24 mouse cellular contexts compared by ENCODE assay signal in the genomic region with DNA sequence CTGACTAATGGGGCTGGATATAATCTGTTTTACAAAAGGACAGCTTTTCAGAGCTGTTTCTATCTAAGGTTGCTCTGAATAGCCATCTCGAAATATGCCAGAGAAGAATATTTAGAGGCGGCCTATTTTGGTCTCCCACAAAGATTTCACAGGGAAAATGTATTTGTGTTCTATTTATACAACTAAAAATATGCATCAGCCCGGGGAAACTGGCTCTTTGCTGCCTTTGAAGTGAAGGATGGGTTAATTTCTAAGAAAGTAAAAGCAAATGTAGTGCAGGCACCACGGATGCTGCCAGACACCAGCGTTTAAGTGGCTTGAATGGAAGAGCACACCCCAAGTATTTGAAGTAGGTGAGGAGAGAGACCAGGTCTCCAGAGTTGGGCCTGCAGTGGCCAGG. TPM values are rescaled to one million over a fixed set of nuclear protein-coding genes. Genes with fewer than 3 reads are reported as not detected.
DNase-seq lines count a peak whose midpoint lies in the region; ATAC-seq and TF ChIP-seq lines count a peak whose summit lies in the region.
"Had no signal": no experiment of that assay in that cellular context is flagged by ENCODE, and none has a peak within 500 bp of the region (broad histone marks: within the 10 kb centered on the region; RNA-seq: fewer than 3 reads in every experiment).

No protein-coding gene starts in this region.

- H3K4me3 ChIP-seq in liver, embryonic 13.5 days (replicated peaks): no peak overlapping the region
- no peak overlapping the region for H3K4me3 ChIP-seq in liver, embryonic 12.5 days
- peak overlapping the region; percentile 85 for H3K4me3 ChIP-seq in E14TG2a.4 (replicated peaks; ENCODE audit: low read length)
- H3K4me3 ChIP-seq in cortical plate, adult 2 months (ENCODE audit: insufficient read depth, low read length): no peak overlapping the region
- H3K4me3 ChIP-seq: embryonic facial prominence, embryonic 15.5 days; erythroblast, embryonic 14.5 days; forebrain, embryonic 10.5 days; forebrain, embryonic 15.5 days; heart, embryonic 10.5 days; hindbrain, embryonic 12.5 days had no signal

- no peaks in the 10 kb centered on the region for H3K4me1 ChIP-seq in liver, embryonic 13.5 days (replicated peaks)
- no peaks in the 10 kb centered on the region for H3K4me1 ChIP-seq in liver, embryonic 12.5 days
- peaks cover 73% of the 10 kb centered on the region for H3K4me1 ChIP-seq in E14TG2a.4 (replicated peaks; ENCODE audit: low read depth, low read length)
- H3K4me1 ChIP-seq in cortical plate, adult 2 months (ENCODE audit: control insufficient read depth, insufficient read depth, low read length): peaks cover 7% of the 10 kb centered on the region
- H3K4me1 ChIP-seq: embryonic facial prominence, embryonic 15.5 days; forebrain, embryonic 10.5 days; forebrain, embryonic 15.5 days; heart, embryonic 10.5 days; hindbrain, embryonic 12.5 days had no signal

- peaks cover 19% of the 10 kb centered on the region for H3K36me3 ChIP-seq in liver, embryonic 13.5 days
- peaks cover 32% of the 10 kb centered on the region for H3K36me3 ChIP-seq in liver, embryonic 12.5 days
- peaks cover 68% of the 10 kb centered on the region for H3K36me3 ChIP-seq in E14TG2a.4 (ENCODE audit: insufficient read depth, low read length)
- H3K36me3 ChIP-seq: embryonic facial prominence, embryonic 15.5 days; forebrain, embryonic 10.5 days; forebrain, embryonic 15.5 days; hindbrain, embryonic 12.5 days had no signal

- no peak overlapping the region for H3K4me2 ChIP-seq in liver, embryonic 13.5 days
- no peak overlapping the region for H3K4me2 ChIP-seq in liver, embryonic 12.5 days
- H3K4me2 ChIP-seq: embryonic facial prominence, embryonic 15.5 days; forebrain, embryonic 15.5 days; hindbrain, embryonic 12.5 days had no signal

- no peak for DNase-seq in frontal cortex, postnatal 25 days (ENCODE audit: low spot score in 2 of 2)
- no peak for DNase-seq in liver, embryonic 13.5 days
- DNase-seq in adrenal gland, postnatal 4 days (ENCODE audit: low spot score in 2 of 2): no peak
- no peak for DNase-seq in B cell, adult 2 months
- DNase-seq: adrenal gland, postnatal 14 days; cerebellum, adult 2 months; cerebellum, postnatal 10 days; embryo, embryonic 11 days; gastrocnemius, postnatal 10 days; heart, adult 18-20 months; heart, postnatal 10 days; heart, postnatal 4 days had no signal

- no peaks in the 10 kb centered on the region for H3K27me3 ChIP-seq in liver, embryonic 13.5 days
- no peaks in the 10 kb centered on the region for H3K27me3 ChIP-seq in liver, embryonic 12.5 days (replicated peaks)
- no peaks in the 10 kb centered on the region for H3K27me3 ChIP-seq in E14TG2a.4 (ENCODE audit: insufficient read depth, low read length)
- H3K27me3 ChIP-seq: CH12.LX; embryonic facial prominence, embryonic 15.5 days; forebrain, embryonic 15.5 days; hindbrain, embryonic 12.5 days had no signal

- no peak overlapping the region for H3K9ac ChIP-seq in liver, embryonic 13.5 days
- H3K9ac ChIP-seq in liver, embryonic 12.5 days: no peak overlapping the region
- H3K9ac ChIP-seq: embryonic facial prominence, embryonic 15.5 days; forebrain, embryonic 15.5 days; hindbrain, embryonic 12.5 days had no signal

- 0 out of 2 replicates have a peak overlapping the region, but pooled peaks have one; percentile 14 for H3K27ac ChIP-seq in liver, embryonic 13.5 days
- H3K27ac ChIP-seq in liver, embryonic 12.5 days: no peak overlapping the region
- H3K27ac ChIP-seq in cortical plate, adult 2 months (ENCODE audit: insufficient read depth, low read length): peak overlapping the region; percentile 66
- H3K27ac ChIP-seq: embryonic facial prominence, embryonic 15.5 days; forebrain, embryonic 10.5 days; forebrain, embryonic 15.5 days; heart, embryonic 10.5 days; hindbrain, embryonic 12.5 days had no signal

- H3K9me3 ChIP-seq in liver, embryonic 13.5 days (replicated peaks): no peaks in the 10 kb centered on the region
- H3K9me3 ChIP-seq in liver, embryonic 12.5 days (replicated peaks): 0 out of 2 replicates have a peak, but pooled peaks cover under 1% of the 10 kb centered on the region
- peaks cover 8% of the 10 kb centered on the region for H3K9me3 ChIP-seq in E14TG2a.4 (ENCODE audit: low read length)
- H3K9me3 ChIP-seq: embryonic facial prominence, embryonic 15.5 days; forebrain, embryonic 10.5 days; forebrain, embryonic 15.5 days; heart, embryonic 10.5 days; hindbrain, embryonic 12.5 days had no signal

- WGBS in liver, embryonic 13.5 days (ENCODE audit: insufficient replicate concordance): 71% methylated on average over 5 of the region's 5 CpGs
- WGBS in liver, embryonic 12.5 days (ENCODE audit: insufficient replicate concordance): 78% methylated on average over 5 of the region's 5 CpGs

- no peak for TF ChIP-seq CTCF in E14TG2a.4 (conservative IDR thresholded peaks at IDR 0.05; ENCODE audit: low read length)
- TF ChIP-seq CTCF in cortical plate, adult 2 months (IDR thresholded peaks at IDR 0.05; ENCODE audit: extremely low read depth, insufficient read depth, low read length): no peak

- peak; percentile 68 for ATAC-seq in frontal cortex, adult (ENCODE audit: low TSS enrichment)
- ATAC-seq in liver, embryonic 13.5 days (ENCODE audit: low read depth): no peak
- ATAC-seq in liver, embryonic 12.5 days: no peak
- ATAC-seq: forebrain, embryonic 15.5 days; hindbrain, embryonic 16.5 days had no signal

- no peak for TF ChIP-seq POLR2A in cortical plate, adult 2 months (IDR thresholded peaks at IDR 0.05; ENCODE audit: extremely low read depth, insufficient read depth, low read length)

RNA-seq across cellular contexts. Expression of gene Inpp5d, which starts 59.0 kb away (rescaled TPM):
- 11.0 and 13.9 TPM in 2 replicates for polyA plus RNA-seq in liver, embryonic 13.5 days (2015; fragmentation: Nextera tagmentation; extraction: Ambion mirVana)
- polyA plus RNA-seq in liver, embryonic 12.5 days (2016; fragmentation: Nextera tagmentation; extraction: Ambion mirVana): 16.0 and 17.1 TPM in 2 replicates
- polyA plus RNA-seq in cortical plate, adult 2 months (2012; rRNA removed): 18.2 and 18.3 TPM in 2 replicates
- total RNA-seq in adrenal gland, postnatal 4 days (2021): 10 to 100 TPM; 21.5 to 22.3 TPM
